In genomic region chr15:79443856-79444410, GRCm38 (mm10) we compare ENCODE assay signal across 15 mouse cellular contexts. TPM values are rescaled to one million over a fixed set of nuclear protein-coding genes. Genes with fewer than 3 reads are reported as not detected.
DNase-seq lines count a peak whose midpoint lies in the region; ATAC-seq and TF ChIP-seq lines count a peak whose summit lies in the region.
"Had no signal": no experiment of that assay in that cellular context is flagged by ENCODE, and none has a peak within 500 bp of the region (broad histone marks: within the 10 kb centered on the region; RNA-seq: fewer than 3 reads in every experiment).

No protein-coding gene starts in this region.

- TF ChIP-seq CTCF in thymus, adult 2 months (IDR thresholded peaks at IDR 0.05; ENCODE audit: borderline replicate concordance, control insufficient read depth, extremely low read depth, insufficient read depth, low read length, poor library complexity): no peak

- no peak for ATAC-seq in forebrain, embryonic 15.5 days (replicated peaks)
- ATAC-seq in hindbrain, embryonic 13.5 days (ENCODE audit: low FRiP score): no peak
- ATAC-seq in activated CD4-positive, CD25-positive, alpha-beta regulatory T cell, adult 4 months: no peak
- ATAC-seq: hindbrain, embryonic 16.5 days; midbrain, embryonic 13.5 days had no signal

- H3K36me3 ChIP-seq in forebrain, embryonic 10.5 days (replicated peaks): peaks cover 9% of the 10 kb centered on the region
- H3K36me3 ChIP-seq in forebrain, embryonic 15.5 days: no peaks in the 10 kb centered on the region
- H3K36me3 ChIP-seq in hindbrain, embryonic 13.5 days: no peaks in the 10 kb centered on the region
- peaks cover 10% of the 10 kb centered on the region for H3K36me3 ChIP-seq in hindbrain, embryonic 10.5 days
- no peaks in the 10 kb centered on the region for H3K36me3 ChIP-seq in ES-E14 (ENCODE audit: control insufficient read depth, insufficient read depth, low read length, poor library complexity, severe bottlenecking)
- H3K36me3 ChIP-seq in thymus, adult 2 months (ENCODE audit: control insufficient read depth, insufficient read depth, low read length): no peaks in the 10 kb centered on the region
- H3K36me3 ChIP-seq: midbrain, embryonic 13.5 days had no signal

- TF ChIP-seq POLR2A in thymus, adult 2 months (IDR thresholded peaks at IDR 0.05; ENCODE audit: control insufficient read depth, extremely low read depth, insufficient read depth, low read length, poor library complexity): no peak

- no peak overlapping the region for H3K4me2 ChIP-seq in forebrain, embryonic 15.5 days (replicated peaks)
- no peak overlapping the region for H3K4me2 ChIP-seq in hindbrain, embryonic 13.5 days
- H3K4me2 ChIP-seq: midbrain, embryonic 13.5 days had no signal

- H3K9ac ChIP-seq in forebrain, embryonic 15.5 days (replicated peaks): no peak overlapping the region
- 0 out of 2 replicates have a peak overlapping the region, but pooled peaks have one; percentile 24 for H3K9ac ChIP-seq in hindbrain, embryonic 13.5 days
- H3K9ac ChIP-seq in ES-E14 (ENCODE audit: insufficient read depth, low read depth, low read length, poor library complexity, severe bottlenecking): peak overlapping the region; percentile 31; the same call in 1 of the 2 replicates
- H3K9ac ChIP-seq: midbrain, embryonic 13.5 days had no signal

- no peak overlapping the region for H3K4me3 ChIP-seq in forebrain, embryonic 10.5 days
- no peak overlapping the region for H3K4me3 ChIP-seq in forebrain, embryonic 15.5 days
- H3K4me3 ChIP-seq in hindbrain, embryonic 13.5 days: no peak overlapping the region
- no peak overlapping the region for H3K4me3 ChIP-seq in hindbrain, embryonic 10.5 days
- no peak overlapping the region for H3K4me3 ChIP-seq in ES-E14 (ENCODE audit: insufficient read depth in 1 of 2, low read depth in 1 of 2, low read length in 2 of 2, poor library complexity in 1 of 2, severe bottlenecking in 1 of 2)
- H3K4me3 ChIP-seq in thymus, adult 2 months (ENCODE audit: control insufficient read depth, insufficient read depth, low read length): no peak overlapping the region
- H3K4me3 ChIP-seq: midbrain, embryonic 13.5 days had no signal

- 52% methylated on average over 7 of the region's 7 CpGs for WGBS in forebrain, embryonic 10.5 days
- 56% methylated on average over 7 of the region's 7 CpGs for WGBS in forebrain, embryonic 15.5 days
- 57% methylated on average over 7 of the region's 7 CpGs for WGBS in hindbrain, embryonic 13.5 days
- 52% methylated on average over 7 of the region's 7 CpGs for WGBS in hindbrain, embryonic 10.5 days
- 87% methylated on average over 7 of the region's 7 CpGs for WGBS in thymus, adult 2 months

- no peaks in the 10 kb centered on the region for H3K9me3 ChIP-seq in forebrain, embryonic 10.5 days
- H3K9me3 ChIP-seq in forebrain, embryonic 15.5 days: no peaks in the 10 kb centered on the region
- no peaks in the 10 kb centered on the region for H3K9me3 ChIP-seq in hindbrain, embryonic 13.5 days
- H3K9me3 ChIP-seq in hindbrain, embryonic 10.5 days: no peaks in the 10 kb centered on the region
- no peaks in the 10 kb centered on the region for H3K9me3 ChIP-seq in ES-E14 (ENCODE audit: control insufficient read depth, insufficient read depth, low read depth, low read length)
- H3K9me3 ChIP-seq: midbrain, embryonic 13.5 days had no signal

- DNase-seq in forebrain, embryonic 10.5 days (ENCODE audit: extremely low spot score, low spot score): no peak
- DNase-seq in hindbrain, embryonic 10.5 days (ENCODE audit: low spot score): no peak
- DNase-seq in ES-E14 (ENCODE audit: low read depth, low spot score): no peak
- DNase-seq in right cerebral cortex, postnatal 14 days: peak; percentile 42
- no peak for DNase-seq in thymus, adult 2 months
- DNase-seq: kidney, adult 8-10 months; layer of hippocampus, postnatal 36 days; lung, adult 2 months; lung, postnatal 4 days; thymus, postnatal 14 days had no signal

- H3K27me3 ChIP-seq in forebrain, embryonic 10.5 days (ENCODE audit: poor library complexity, severe bottlenecking): peaks cover 7% of the 10 kb centered on the region; the same call in 1 of the 2 replicates
- no peaks in the 10 kb centered on the region for H3K27me3 ChIP-seq in forebrain, embryonic 15.5 days
- H3K27me3 ChIP-seq in hindbrain, embryonic 13.5 days: no peaks in the 10 kb centered on the region
- peaks cover 9% of the 10 kb centered on the region; the same call in 1 of the 2 replicates for H3K27me3 ChIP-seq in hindbrain, embryonic 10.5 days (ENCODE audit: insufficient read depth, poor library complexity, severe bottlenecking)
- H3K27me3 ChIP-seq in thymus, adult 2 months (ENCODE audit: control insufficient read depth, insufficient read depth, low read length): no peaks in the 10 kb centered on the region
- H3K27me3 ChIP-seq: midbrain, embryonic 13.5 days had no signal

- peak overlapping the region; percentile 17; the same call in 1 of the 2 replicates for H3K27ac ChIP-seq in forebrain, embryonic 10.5 days
- H3K27ac ChIP-seq in forebrain, embryonic 15.5 days (replicated peaks): no peak overlapping the region
- H3K27ac ChIP-seq in hindbrain, embryonic 13.5 days: no peak overlapping the region
- no peak overlapping the region; the same call in 1 of the 2 replicates for H3K27ac ChIP-seq in hindbrain, embryonic 10.5 days
- H3K27ac ChIP-seq in ES-E14 (ENCODE audit: insufficient read depth, low read depth, low read length, poor library complexity, severe bottlenecking): no peak overlapping the region
- no peak overlapping the region for H3K27ac ChIP-seq in thymus, adult 2 months (ENCODE audit: control insufficient read depth, insufficient read depth, low read length)
- H3K27ac ChIP-seq: midbrain, embryonic 13.5 days had no signal

- in situ Hi-C loops in ES-E14 (cut with MboI; ENCODE audit: low sequenced_read_pairs in 2 of 2, unreplicated experiment in 2 of 2): no loop called here

- H3K4me1 ChIP-seq in forebrain, embryonic 10.5 days: peaks cover 50% of the 10 kb centered on the region
- H3K4me1 ChIP-seq in forebrain, embryonic 15.5 days: peaks cover 31% of the 10 kb centered on the region
- peaks cover 35% of the 10 kb centered on the region for H3K4me1 ChIP-seq in hindbrain, embryonic 13.5 days (replicated peaks)
- peaks cover 50% of the 10 kb centered on the region for H3K4me1 ChIP-seq in hindbrain, embryonic 10.5 days (replicated peaks)
- H3K4me1 ChIP-seq in ES-E14 (ENCODE audit: control insufficient read depth in 2 of 2, insufficient read depth in 2 of 2, low read length in 2 of 2, poor library complexity in 1 of 2): peaks cover 4 to 34% of the 10 kb centered on the region in 2 experiments; a peak in 3 of 4 replicates
- peaks cover 29% of the 10 kb centered on the region for H3K4me1 ChIP-seq in thymus, adult 2 months (replicated peaks; ENCODE audit: control insufficient read depth, insufficient read depth, low read length)

TF ChIP-seq in ES-E14, 5 proteins besides CTCF, POLR2A, EP300 and RAD21:
- TF ChIP-seq ZNF384 (IDR thresholded peaks at IDR 0.05; ENCODE audit: low read depth, low read length) (no peak), MAFK (IDR thresholded peaks at IDR 0.05; ENCODE audit: insufficient read depth, low read depth, low read length) (no peak), CHD2 (IDR thresholded peaks at IDR 0.05; ENCODE audit: low read depth, low read length) (no peak), ZC3H11A (IDR thresholded peaks at IDR 0.05; ENCODE audit: borderline replicate concordance, low read depth, low read length) (no peak), HCFC1 (IDR thresholded peaks at IDR 0.05; ENCODE audit: borderline replicate concordance, insufficient read depth, low read length) (no peak)

RNA-seq across cellular contexts. Expression of gene Csnk1e, which starts 11.4 kb away (rescaled TPM):
- 117 and 123 TPM in 2 replicates for polyA plus RNA-seq in forebrain, embryonic 10.5 days (2016; fragmentation: Nextera tagmentation; extraction: Ambion mirVana)
- 316 and 323 TPM in 2 replicates for polyA plus RNA-seq in forebrain, embryonic 15.5 days (2015; fragmentation: Nextera tagmentation; extraction: Ambion mirVana)
- 231 and 245 TPM in 2 replicates for polyA plus RNA-seq in hindbrain, embryonic 13.5 days (2015; fragmentation: Nextera tagmentation; extraction: Ambion mirVana)
- polyA plus RNA-seq in hindbrain, embryonic 10.5 days (2016; fragmentation: Nextera tagmentation; extraction: Ambion mirVana): 148 and 190 TPM in 2 replicates
- 72.8 and 82.0 TPM in 2 replicates for total RNA-seq in ES-E14 (2012; rRNA removed)
- 155 and 173 TPM in 2 replicates for polyA plus RNA-seq in thymus, adult 2 months (2012; rRNA removed)
- polyA plus RNA-seq in activated CD4-positive, CD25-positive, alpha-beta regulatory T cell, adult 4 months (2017; shearing (Covaris generic)): 1 to 10 TPM; 5.5 to 5.6 TPM

RNA-seq across cellular contexts. Expression of gene Tmem184b, which starts 40.6 kb away (rescaled TPM):
- polyA plus RNA-seq in forebrain, embryonic 10.5 days (2016; fragmentation: Nextera tagmentation; extraction: Ambion mirVana): 50.0 and 56.1 TPM in 2 replicates
- 37.5 and 40.8 TPM in 2 replicates for polyA plus RNA-seq in forebrain, embryonic 15.5 days (2015; fragmentation: Nextera tagmentation; extraction: Ambion mirVana)
- polyA plus RNA-seq in hindbrain, embryonic 13.5 days (2015; fragmentation: Nextera tagmentation; extraction: Ambion mirVana): 37.7 and 39.2 TPM in 2 replicates
- polyA plus RNA-seq in hindbrain, embryonic 10.5 days (2016; fragmentation: Nextera tagmentation; extraction: Ambion mirVana): 54.8 and 56.2 TPM in 2 replicates
- total RNA-seq in ES-E14 (2012; rRNA removed): 40.6 and 51.7 TPM in 2 replicates
- 225 and 303 TPM in 2 replicates for polyA plus RNA-seq in thymus, adult 2 months (2012; rRNA removed)
- 10 to 100 TPM in 1 of 2 experiments, 1 to 10 TPM in 1; 9.3 to 18.1 TPM for polyA plus RNA-seq in activated CD4-positive, CD25-positive, alpha-beta regulatory T cell, adult 4 months (2017; shearing (Covaris generic))

Comparison
In these comparisons a context has a peak if more than half of its experiments do, and no peak if none do; other contexts are left out.
1. RNA of gene Csnk1e, which starts 11.4 kb away (polyA plus RNA-seq): 316 to 323 TPM in forebrain, embryonic 15.5 days, 231 to 245 TPM in hindbrain, embryonic 13.5 days, 148 to 190 TPM in hindbrain, embryonic 10.5 days, 155 to 173 TPM in thymus, adult 2 months and 117 to 123 TPM in forebrain, embryonic 10.5 days; 5.5 to 5.6 TPM in activated CD4-positive, CD25-positive, alpha-beta regulatory T cell, adult 4 months; every median in the first group is over 10 times any median in the second.